28 mouse cellular contexts compared by ENCODE assay signal in genomic region chr5:17584299-17584945, GRCm38 (mm10). TPM values are rescaled to one million over a fixed set of nuclear protein-coding genes. Genes with fewer than 3 reads are reported as not detected.
DNase-seq lines count a peak whose midpoint lies in the region; TF ChIP-seq lines count a peak whose summit lies in the region.
"Had no signal": no experiment of that assay in that cellular context is flagged by ENCODE, and none has a peak within 500 bp of the region (broad histone marks: within the 10 kb centered on the region; RNA-seq: fewer than 3 reads in every experiment).

No protein-coding gene starts in this region.

- peak; percentile 10 to 32 for DNase-seq in heart, adult 18-20 months
- DNase-seq in heart, adult 11 months = no peak
- peak; percentile 1 for DNase-seq in ovary, adult 18-20 months (ENCODE audit: low spot score)
- DNase-seq in ovary, postnatal 36 days (ENCODE audit: low spot score) = no peak
- DNase-seq in brain, adult 2 months (ENCODE audit: low read depth, low spot score) = peak; percentile 68
- no peak for DNase-seq in kidney, adult 8-10 months
- DNase-seq: adrenal gland, postnatal 10 days; B cell, adult 2 months; cerebellum, adult 2 months; cerebellum, postnatal 36 days; embryo, embryonic 11 days; gastrocnemius, postnatal 10 days; layer of hippocampus, adult 9-11 months; liver, embryonic 13.5 days; lung, postnatal 36 days; retina, postnatal 1 day had no signal

- TF ChIP-seq POLR2A in olfactory bulb, adult 2 months (IDR thresholded peaks at IDR 0.05; ENCODE audit: insufficient read depth, low read depth, low read length) = no peak

- H3K4me3 ChIP-seq in olfactory bulb, adult 2 months (ENCODE audit: insufficient read depth, low read depth, low read length) = no peak overlapping the region
- H3K4me3 ChIP-seq: embryonic facial prominence, embryonic 13.5 days; erythroblast, embryonic 14.5 days; forebrain, embryonic 12.5 days; hindbrain, embryonic 12.5 days; liver, embryonic 13.5 days; lung, embryonic 15.5 days; megakaryocyte, embryonic 14.5 days; midbrain, embryonic 13.5 days had no signal

- H3K4me1 ChIP-seq in olfactory bulb, adult 2 months (ENCODE audit: control insufficient read depth, insufficient read depth, low read length) = no peaks in the 10 kb centered on the region
- H3K4me1 ChIP-seq: embryonic facial prominence, embryonic 13.5 days; liver, embryonic 13.5 days; lung, embryonic 15.5 days; megakaryocyte, embryonic 14.5 days had no signal

- no peak for TF ChIP-seq CTCF in olfactory bulb, adult 2 months (IDR thresholded peaks at IDR 0.05; ENCODE audit: insufficient read depth, low read depth, low read length)

- H3K27ac ChIP-seq in olfactory bulb, adult 2 months (ENCODE audit: insufficient read depth, low read depth, low read length) = 0 out of 2 replicates have a peak overlapping the region, but pooled peaks have one; percentile 8
- H3K27ac ChIP-seq: embryonic facial prominence, embryonic 13.5 days; forebrain, embryonic 12.5 days; hindbrain, embryonic 12.5 days; kidney, postnatal 0 days; liver, embryonic 13.5 days; lung, embryonic 15.5 days; midbrain, embryonic 13.5 days; stomach, postnatal 0 days had no signal

- 63% methylated on average over 2 of the region's 2 CpGs for WGBS in olfactory bulb, adult 2 months

RNA-seq across cellular contexts. Expression of gene Sema3c, which starts 10.3 kb away (rescaled TPM):
- total RNA-seq in heart, adult 18-20 months (2021) = 10 to 100 TPM; 15.6 to 18.8 TPM
- not detected in 2 replicates for polyA plus RNA-seq in olfactory bulb, adult 2 months (2012; ENCODE audit: insufficient read depth, insufficient read length, low replicate concordance, missing spikeins)
- total RNA-seq: monocyte, adult 5-6 weeks; neutrophil, adult 5-6 weeks had no signal
- polyA plus RNA-seq: erythroblast, embryonic 14.5 days had no signal

Comparison
In these comparisons a context has a peak if more than half of its experiments do, and no peak if none do; other contexts are left out.
1. DNase-seq: peak in heart, adult 18-20 months (2 of 2), ovary, adult 18-20 months (single experiment) and brain, adult 2 months (single experiment); none in heart, adult 11 months (single experiment), ovary, postnatal 36 days (single experiment) and kidney, adult 8-10 months (0 of 2).